Mouse (Mus musculus) CH12.LX (cell line): ENCODE results near the gene Trim44. TPM values are rescaled to one million over a fixed set of nuclear protein-coding genes. Genes with fewer than 3 reads are reported as not detected.

Experiments
- DNase-seq: peaks from one replicate; pipeline ENCODE4 v3.0.0-alpha.2; 2013; ENCODE audit errors: extremely low read depth
- H3K27ac ChIP-seq: 2 replicates; pipeline ENCODE4 v1.5.1; 2012; ENCODE audit warnings: low read depth, mild to moderate bottlenecking, control low read depth, moderate library complexity; ENCODE audit not compliant: insufficient read depth
- H3K27me3 ChIP-seq: replicated peaks from 2 replicates; pipeline ENCODE3; 2012; ENCODE audit warnings: inconsistent platforms
- H3K36me3 ChIP-seq, 2 experiments: replicated peaks in 1 of 2; 2 replicates each; pipeline versions ENCODE3 to v1.6.1; 2012; ENCODE audit warnings: inconsistent platforms in 1 of 2, low read length in 1 of 2, mild to moderate bottlenecking in 1 of 2, mixed read lengths in 1 of 2, moderate library complexity in 1 of 2; ENCODE audit not compliant: control insufficient read depth in 1 of 2, insufficient read depth in 1 of 2
- H3K4me1 ChIP-seq, 2 experiments: 2 replicates each; pipeline ENCODE4 v1.6.1; 2012; ENCODE audit warnings: inconsistent platforms in 1 of 2, moderate library complexity in 1 of 2; ENCODE audit not compliant: insufficient read depth in 2 of 2, control insufficient read depth in 1 of 2
- H3K4me2 ChIP-seq: 2 replicates; pipeline ENCODE4 v1.6.1; 2012; ENCODE audit warnings: low read depth, mild to moderate bottlenecking, control low read depth; ENCODE audit not compliant: poor library complexity, insufficient read depth, severe bottlenecking
- H3K4me3 ChIP-seq, 3 experiments: fragments of 150-350 bp in 1 of 3; sonication (generic) in 1 of 3; replicated peaks in 1 of 3; 2 replicates each; pipeline versions ENCODE3 to v1.5.1; 2011 to 2012; ENCODE audit warnings: low read depth in 2 of 3, low read length in 2 of 3, mild to moderate bottlenecking in 2 of 3, moderate library complexity in 2 of 3, control low read depth in 1 of 3, improper control_type of control experiment in 1 of 3, inconsistent platforms in 1 of 3, mixed read lengths in 1 of 3; ENCODE audit not compliant: poor library complexity in 1 of 3
- H3K79me2 ChIP-seq: replicated peaks from 2 replicates; pipeline ENCODE4 v1.6.1; 2012; ENCODE audit warnings: mild to moderate bottlenecking, moderate library complexity; ENCODE audit not compliant: control insufficient read depth, poor library complexity, insufficient read depth, severe bottlenecking; ENCODE audit errors: extremely low read depth
- H3K9ac ChIP-seq: 2 replicates; pipeline ENCODE4 v1.6.1; 2012; ENCODE audit warnings: low read depth, mild to moderate bottlenecking, control low read depth, moderate library complexity; ENCODE audit not compliant: insufficient read depth
- H3K9me3 ChIP-seq: replicated peaks from 2 replicates; pipeline ENCODE3; 2012; ENCODE audit warnings: low read length, inconsistent platforms, mixed read lengths
- CHD1 ChIP-seq: IDR thresholded peaks from 2 replicates; pipeline ENCODE4 v1.6.1; 2012; ENCODE audit warnings: low read depth, low read length, improper control_type of control experiment, inconsistent platforms
- CTCF ChIP-seq, 2 experiments: IDR thresholded peaks in 1 of 2; conservative IDR thresholded peaks in 1 of 2; 2 replicates each; pipeline ENCODE4 v1.5.1; 2011 to 2012; ENCODE audit warnings: low read depth in 2 of 2, low read length in 2 of 2, improper control_type of control experiment in 1 of 2, inconsistent platforms in 1 of 2, mild to moderate bottlenecking in 1 of 2, moderate library complexity in 1 of 2
- HCFC1 ChIP-seq: IDR thresholded peaks from 2 replicates; pipeline ENCODE4 v1.6.1; 2012; ENCODE audit warnings: low read depth, mild to moderate bottlenecking, inconsistent platforms, low read length, improper control_type of control experiment
- IRF4 ChIP-seq: IDR thresholded peaks from 2 replicates; pipeline ENCODE4 v1.6.1; 2014; ENCODE audit warnings: low read depth, mild to moderate bottlenecking, inconsistent platforms, low read length, improper control_type of control experiment
- JUND ChIP-seq: conservative IDR thresholded peaks from 2 replicates; pipeline ENCODE4 v1.6.1; 2011; ENCODE audit warnings: low read depth, low read length, improper control_type of control experiment
- KAT2A ChIP-seq: IDR thresholded peaks from 2 replicates; pipeline ENCODE4 v1.6.1; 2012; ENCODE audit warnings: low read length, improper control_type of control experiment, inconsistent platforms; ENCODE audit not compliant: insufficient replicate concordance
- MYC ChIP-seq: IDR thresholded peaks from 2 replicates; pipeline ENCODE4 v1.6.1; 2011; ENCODE audit warnings: low read depth, mild to moderate bottlenecking, improper control_type of control experiment, low read length
- NRF1 ChIP-seq: IDR thresholded peaks from 2 replicates; pipeline ENCODE4 v1.6.1; 2014; ENCODE audit warnings: low read depth, mild to moderate bottlenecking, inconsistent platforms, low read length, improper control_type of control experiment, moderate library complexity
- PAX5 ChIP-seq: IDR thresholded peaks from 2 replicates; pipeline ENCODE4 v1.6.1; 2012; ENCODE audit warnings: low read length, inconsistent platforms, mixed read lengths
- POLR2AphosphoS2 ChIP-seq: IDR thresholded peaks from 2 replicates; pipeline ENCODE4 v1.6.1; 2011; ENCODE audit warnings: low read depth, low read length, improper control_type of control experiment
- TBP ChIP-seq: conservative IDR thresholded peaks from 2 replicates; pipeline ENCODE4 v1.6.1; 2011; ENCODE audit warnings: low read depth, low read length, improper control_type of control experiment
- UBTF ChIP-seq: IDR thresholded peaks from 2 replicates; pipeline ENCODE4 v1.6.1; 2012; ENCODE audit warnings: low read depth, mild to moderate bottlenecking, inconsistent platforms, low read length, improper control_type of control experiment, moderate library complexity
- USF1 ChIP-seq: IDR thresholded peaks from 2 replicates; pipeline ENCODE4 v1.6.1; 2014; ENCODE audit warnings: low read depth, mild to moderate bottlenecking, inconsistent platforms, low read length, improper control_type of control experiment
- USF2 ChIP-seq: conservative IDR thresholded peaks from 2 replicates; pipeline ENCODE4 v1.6.1; 2011; ENCODE audit warnings: low read depth, low read length, improper control_type of control experiment
- ZMIZ1 ChIP-seq: IDR thresholded peaks from 2 replicates; pipeline ENCODE4 v1.6.1; 2012; ENCODE audit warnings: low read depth, mild to moderate bottlenecking, inconsistent platforms, low read length, improper control_type of control experiment
- dilution Hi-C: fragments of 300-500 bp; cut with MboI; formaldehyde crosslinking; loops from 2 replicates; pipeline ENCODE4 v1.14.3; 2020; ENCODE audit warnings: low sequenced_read_pairs; ENCODE audit not compliant: extremely low pct_unique_long_range_greater_than_20kb, extremely low pct_ligation_motif_present
- in situ Hi-C: fragments of 300-500 bp; cut with MboI; formaldehyde crosslinking; loops from 3 replicates; pipeline ENCODE4 v1.14.3; 2019; ENCODE audit warnings: low sequenced_read_pairs, low pct_ligation_motif_present, low pct_unique_long_range_greater_than_20kb, mixed read lengths
- polyA plus RNA-seq: library from polyadenylated mRNA; unstranded; fragments of >175 nt; gene quantifications from 2 replicates; pipeline ENCODE4 v1.2.1, GENCODE M21; 2012; ENCODE audit warnings: low read depth; ENCODE audit not compliant: insufficient read length
- total RNA-seq, 2 experiments: library from RNA; depleted of rRNA; stranded (reverse); fragments of 300-350 nt in 1 of 2; fragments of >200 nt in 1 of 2; gene quantifications; 2 replicates each; pipeline ENCODE4 v1.2.3; 2012 to 2014

The Trim44 gene
- total and polyA plus RNA-seq, 3 experiments: 22.7 to 77.5 (median 28.0) TPM

DNA sequence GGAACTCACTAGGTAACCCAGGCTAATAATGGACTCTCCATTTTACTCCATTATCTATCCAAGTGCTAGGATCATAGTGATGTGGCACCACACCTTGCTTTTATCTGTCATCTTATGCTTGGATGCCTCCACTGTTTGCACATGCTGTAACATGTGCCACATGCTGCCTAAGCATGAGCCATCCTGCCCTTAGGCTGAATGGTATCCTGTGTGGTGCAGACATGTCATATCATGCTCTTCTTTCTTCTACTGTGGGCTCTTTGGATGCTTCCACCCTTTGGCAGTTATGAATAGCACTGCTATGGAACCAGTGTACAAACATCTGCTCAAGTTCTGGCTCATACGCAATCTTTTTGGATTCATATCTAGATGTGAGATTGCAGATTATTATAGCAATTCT, 26.3 kb upstream of the Trim44 start:
- TF ChIP-seq HCFC1: no peak
- TF ChIP-seq IRF4: no peak
- TF ChIP-seq USF2: no peak
- no peak for TF ChIP-seq CHD1
- no peak for TF ChIP-seq ZMIZ1
- TF ChIP-seq UBTF: no peak
- no peak for TF ChIP-seq JUND
- TF ChIP-seq, all 38 proteins: peak for 0
- Histone ChIP-seq H3K4me1 (no peaks in the 10 kb centered on the region), H3K9ac (no peak overlapping the region), H3K79me2 (no peaks in the 10 kb centered on the region), H3K36me3 (no peaks in the 10 kb centered on the region), H3K9me3 (no peaks in the 10 kb centered on the region), H3K27ac (no peak overlapping the region), H3K27me3 (no peaks in the 10 kb centered on the region), H3K4me2 (no peak overlapping the region), H3K4me3 (no peak overlapping the region)
- in situ Hi-C loops (loop anchor here (25.0 kb wide), 1 partner anchor 522 kb away; no protein-coding TSS in a partner anchor), dilution Hi-C loops (no loop called here)
- DNase-seq: no peak

- dilution Hi-C loops: no loop called here
- in situ Hi-C loops: loop anchor here (25.0 kb wide), 1 partner anchor 519 kb away; no protein-coding TSS in a partner anchor
- no peak for TF ChIP-seq POLR2AphosphoS2
- TF ChIP-seq JUND: no peak
- TF ChIP-seq PAX5: no peak
- no peak for TF ChIP-seq CTCF (conservative IDR thresholded peaks at IDR 0.05 in 1 of 2, IDR thresholded peaks at IDR 0.05 in 1 of 2; ENCODE audit: low read depth in 2 of 2, low read length in 2 of 2)
- no peak for TF ChIP-seq KAT2A
- no peak for TF ChIP-seq MYC
- no peak for TF ChIP-seq NRF1
- no peak for TF ChIP-seq CHD1
- TF ChIP-seq TBP: no peak
- TF ChIP-seq USF1: no peak
- no peak overlapping the region for H3K9ac ChIP-seq
- no peak overlapping the region for H3K4me3 ChIP-seq
- H3K27ac ChIP-seq: no peak overlapping the region
- no peaks in the 10 kb centered on the region for H3K27me3 ChIP-seq
- no peaks in the 10 kb centered on the region for H3K36me3 ChIP-seq
- H3K79me2 ChIP-seq: no peaks in the 10 kb centered on the region
- no peak overlapping the region for H3K4me2 ChIP-seq
- H3K4me1 ChIP-seq: no peaks in the 10 kb centered on the region
- no peaks in the 10 kb centered on the region for H3K9me3 ChIP-seq
- no peak for DNase-seq
Measured at GRCm38 (mm10) chr2:102431084-102431483, 23.5 kb upstream of the Trim44 start.
